In the genomic region with DNA sequence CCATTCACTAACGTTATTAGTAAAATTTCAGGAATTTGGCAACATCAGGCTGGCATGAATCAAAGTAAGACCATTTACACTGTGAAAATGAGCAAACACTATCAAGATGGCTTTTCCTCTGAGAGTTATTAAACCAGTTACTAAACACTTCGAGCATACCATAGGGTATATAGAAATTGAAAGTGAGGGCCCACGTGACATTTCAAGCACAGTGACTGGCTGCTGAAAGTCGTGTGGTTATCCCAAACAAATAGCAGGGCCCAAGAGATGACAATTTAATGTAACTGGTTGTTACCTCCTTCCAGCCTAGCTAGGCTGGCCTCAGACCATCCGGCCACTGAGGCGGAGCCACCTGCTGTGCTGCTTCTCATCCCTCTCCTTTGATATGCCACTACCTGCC, we compare ENCODE assay signal across 19 mouse cellular contexts. TPM values are rescaled to one million over a fixed set of nuclear protein-coding genes. Genes with fewer than 3 reads are reported as not detected.
A peak's percentile ranks its signal among the peaks of the same experiment; 100 is the strongest.
DNase-seq lines count a peak whose midpoint lies in the region; ATAC-seq and TF ChIP-seq lines count a peak whose summit lies in the region.
"Had no signal": no experiment of that assay in that cellular context is flagged by ENCODE, and none has a peak within 500 bp of the region (broad histone marks: within the 10 kb centered on the region; RNA-seq: fewer than 3 reads in every experiment).

No protein-coding gene starts in this region.

- no peaks in the 10 kb centered on the region for H3K27me3 ChIP-seq in neural tube, embryonic 14.5 days (ENCODE audit: control insufficient read depth, insufficient read depth, low read length)
- no peaks in the 10 kb centered on the region for H3K27me3 ChIP-seq in neural tube, embryonic 15.5 days (replicated peaks)
- no peaks in the 10 kb centered on the region for H3K27me3 ChIP-seq in myocyte (ENCODE audit: control insufficient read depth, insufficient read depth, insufficient read length)
- H3K27me3 ChIP-seq: embryonic facial prominence, embryonic 12.5 days; forebrain, embryonic 13.5 days; forebrain, embryonic 15.5 days had no signal

- no peaks in the 10 kb centered on the region for H3K79me2 ChIP-seq in myocyte (ENCODE audit: control insufficient read depth, insufficient read depth)

- H3K9ac ChIP-seq in neural tube, embryonic 14.5 days (replicated peaks; ENCODE audit: low read depth, low read length), result no peak overlapping the region
- H3K9ac ChIP-seq in neural tube, embryonic 15.5 days (replicated peaks), result no peak overlapping the region
- H3K9ac ChIP-seq: embryonic facial prominence, embryonic 12.5 days; forebrain, embryonic 13.5 days; forebrain, embryonic 15.5 days; forebrain, postnatal 0 days had no signal

- WGBS in neural tube, embryonic 14.5 days, result 44% methylated on average over 6 of the region's 6 CpGs
- 41% methylated on average over 6 of the region's 6 CpGs for WGBS in neural tube, embryonic 15.5 days

- H3K4me3 ChIP-seq in neural tube, embryonic 14.5 days (ENCODE audit: low read depth, low read length), result no peak overlapping the region
- H3K4me3 ChIP-seq in neural tube, embryonic 15.5 days (replicated peaks), result no peak overlapping the region
- H3K4me3 ChIP-seq in myocyte, result no peak overlapping the region
- H3K4me3 ChIP-seq: embryonic facial prominence, embryonic 10.5 days; embryonic facial prominence, embryonic 12.5 days; forebrain, embryonic 13.5 days; forebrain, embryonic 15.5 days had no signal

- TF ChIP-seq POLR2A in myocyte (IDR thresholded peaks at IDR 0.05; ENCODE audit: insufficient read length, low read depth), result no peak

- H3ac ChIP-seq in myocyte (ENCODE audit: control insufficient read depth, insufficient read length), result no peak overlapping the region

- DNase-seq in Muller cell, postnatal 12 days (ENCODE audit: inconsistent ontology term), result peak; percentile 5
- DNase-seq in adrenal gland, postnatal 25 days, result no peak
- no peak for DNase-seq in cerebellum, adult 9-10 months
- DNase-seq: adrenal gland, adult 8-10 months; adrenal gland, postnatal 14 days; cerebellum, adult 11 months; cerebellum, adult 18-20 months; cerebellum, adult 8-10 months; cerebellum, postnatal 10 days; cerebellum, postnatal 25 days; forebrain, postnatal 0 days had no signal

- H3K4me2 ChIP-seq in neural tube, embryonic 14.5 days (ENCODE audit: low read depth, low read length), result no peak overlapping the region
- H3K4me2 ChIP-seq in neural tube, embryonic 15.5 days, result no peak overlapping the region
- no peak overlapping the region for H3K4me2 ChIP-seq in myocyte (ENCODE audit: low read depth)
- H3K4me2 ChIP-seq: embryonic facial prominence, embryonic 12.5 days; forebrain, embryonic 13.5 days; forebrain, embryonic 15.5 days had no signal

- peak; percentile 41; the same call in 1 of the 2 replicates for ATAC-seq in neural tube, embryonic 14.5 days (ENCODE audit: low read depth)
- no peak for ATAC-seq in neural tube, embryonic 15.5 days (ENCODE audit: low FRiP score)
- ATAC-seq: activated CD4-positive, CD25-positive, alpha-beta regulatory T cell, adult 4 months; forebrain, embryonic 13.5 days; forebrain, embryonic 15.5 days; forebrain, postnatal 0 days had no signal

- no peak overlapping the region for H3K27ac ChIP-seq in neural tube, embryonic 14.5 days (ENCODE audit: low read depth, low read length)
- H3K27ac ChIP-seq in neural tube, embryonic 15.5 days (replicated peaks), result no peak overlapping the region
- H3K27ac ChIP-seq: embryonic facial prominence, embryonic 10.5 days; embryonic facial prominence, embryonic 12.5 days; forebrain, embryonic 13.5 days; forebrain, embryonic 15.5 days had no signal

- no peaks in the 10 kb centered on the region for H3K9me3 ChIP-seq in neural tube, embryonic 14.5 days (ENCODE audit: control insufficient read depth, low read length)
- H3K9me3 ChIP-seq in neural tube, embryonic 15.5 days (replicated peaks), result no peaks in the 10 kb centered on the region
- H3K9me3 ChIP-seq: embryonic facial prominence, embryonic 10.5 days; embryonic facial prominence, embryonic 12.5 days; forebrain, embryonic 13.5 days; forebrain, embryonic 15.5 days had no signal

- H3K4me1 ChIP-seq in neural tube, embryonic 14.5 days (ENCODE audit: control insufficient read depth, insufficient read depth, low read length), result no peaks in the 10 kb centered on the region
- H3K4me1 ChIP-seq in neural tube, embryonic 15.5 days, result no peaks in the 10 kb centered on the region
- H3K4me1 ChIP-seq: embryonic facial prominence, embryonic 12.5 days; forebrain, embryonic 13.5 days; forebrain, embryonic 15.5 days had no signal

- H3K36me3 ChIP-seq in neural tube, embryonic 14.5 days (ENCODE audit: control insufficient read depth, insufficient read depth, low read length), result no peaks in the 10 kb centered on the region
- no peaks in the 10 kb centered on the region for H3K36me3 ChIP-seq in neural tube, embryonic 15.5 days
- H3K36me3 ChIP-seq in myocyte (ENCODE audit: control insufficient read depth, insufficient read depth), result no peaks in the 10 kb centered on the region
- H3K36me3 ChIP-seq: embryonic facial prominence, embryonic 10.5 days; embryonic facial prominence, embryonic 12.5 days; forebrain, embryonic 15.5 days had no signal

TF ChIP-seq in myocyte, 11 proteins besides CTCF, POLR2A, EP300 and RAD21:
- TF ChIP-seq MAX (IDR thresholded peaks at IDR 0.05; ENCODE audit: low read depth) (no peak), USF1 (IDR thresholded peaks at IDR 0.05; ENCODE audit: low read depth) (peak; percentile 57), CEBPB (IDR thresholded peaks at IDR 0.05; ENCODE audit: insufficient read depth, poor library complexity, severe bottlenecking) (no peak), SRF (IDR thresholded peaks at IDR 0.05; ENCODE audit: control insufficient read depth, insufficient read length, low read depth) (no peak)

RNA-seq across cellular contexts. Expression of gene Klhl32, which starts 14.8 kb away (rescaled TPM):
- polyA plus RNA-seq in neural tube, embryonic 14.5 days (2014; fragmentation: Nextera tagmentation; extraction: Ambion mirVana), result 33.9 and 37.4 TPM in 2 replicates
- polyA plus RNA-seq in neural tube, embryonic 15.5 days (2015; fragmentation: Nextera tagmentation; extraction: Ambion mirVana), result 33.9 and 36.0 TPM in 2 replicates
- 0.07 TPM for polyA plus RNA-seq in myocyte (2012; fragmentation: generic; extraction: Trizol)
- 3.4 and 5.9 TPM in 2 replicates for total RNA-seq in adrenal gland, postnatal 25 days (2021)

RNA-seq across cellular contexts. Expression of gene Ndufaf4, which starts 32.2 kb away (rescaled TPM):
- 70.4 and 71.7 TPM in 2 replicates for polyA plus RNA-seq in neural tube, embryonic 14.5 days (2014; fragmentation: Nextera tagmentation; extraction: Ambion mirVana)
- 65.7 and 69.7 TPM in 2 replicates for polyA plus RNA-seq in neural tube, embryonic 15.5 days (2015; fragmentation: Nextera tagmentation; extraction: Ambion mirVana)
- polyA plus RNA-seq in myocyte (2012; fragmentation: generic; extraction: Trizol), result 13.1 TPM
- 27.7 and 27.8 TPM in 2 replicates for total RNA-seq in adrenal gland, postnatal 25 days (2021)

Comparison
In these comparisons a context has a peak if more than half of its experiments do, and no peak if none do; other contexts are left out.
1. RNA of gene Klhl32, which starts 14.8 kb away (polyA plus RNA-seq): 33.9 to 37.4 TPM in neural tube, embryonic 14.5 days and 33.9 to 36.0 TPM in neural tube, embryonic 15.5 days; 0.07 TPM in myocyte (single experiment); every median in the first group is over 10 times any median in the second.